Mouse (Mus musculus) heart, postnatal 0 days (tissue): ENCODE results near the gene Arhgap9.

Experiments
- CTCF ChIP-seq: IDR thresholded peaks from 2 replicates; pipeline ENCODE4 v1.5.1; 2016; ENCODE audit warnings: antibody characterized with exemption, control low read depth, low read depth
- EP300 ChIP-seq: IDR thresholded peaks from 2 replicates; pipeline ENCODE4 v1.6.1; 2016; ENCODE audit warnings: antibody characterized with exemption, low read depth

DNA sequence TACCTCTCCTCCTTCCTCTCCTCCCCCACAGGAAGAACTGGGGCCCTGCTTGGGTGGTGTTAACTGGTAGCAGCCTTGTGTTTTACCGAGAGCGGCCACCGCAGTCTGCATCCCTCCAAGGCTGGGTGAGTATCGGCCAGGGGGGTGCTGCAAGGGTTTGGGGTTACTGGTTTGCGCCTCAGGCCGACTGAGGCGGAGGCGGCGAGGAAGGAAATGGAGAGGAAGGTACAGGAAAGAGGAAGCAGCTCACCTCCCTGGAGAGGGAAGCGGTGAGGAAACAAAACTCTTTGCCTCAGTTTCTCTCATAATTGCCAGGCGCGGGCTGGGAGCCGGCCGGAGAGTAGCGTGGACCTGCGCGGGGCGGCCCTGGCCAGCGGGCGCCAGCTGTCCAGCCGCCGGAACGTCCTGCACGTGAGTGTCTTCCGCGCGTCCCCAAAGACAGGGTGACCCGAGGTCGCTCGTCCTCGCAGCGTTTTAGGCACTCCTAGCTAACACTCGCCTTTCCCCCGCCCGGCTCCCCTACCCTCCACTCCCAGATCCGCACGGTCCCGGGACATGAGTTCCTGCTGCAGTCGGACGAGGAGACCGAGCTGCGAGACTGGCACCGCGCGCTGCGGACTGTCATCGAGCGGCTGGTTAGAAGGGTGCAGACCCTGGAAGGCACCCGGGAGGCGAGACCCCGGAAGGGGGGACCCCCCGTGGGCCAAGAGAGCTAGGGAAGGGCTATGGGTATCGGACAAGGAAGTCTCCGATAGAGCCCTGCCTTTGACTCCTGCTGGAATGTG, 4.4 kb downstream of the Arhgap9 start:
- no peak for TF ChIP-seq CTCF
- no peak for TF ChIP-seq EP300
